Mouse (Mus musculus) lung, postnatal 0 days (tissue): Measurements from ENCODE around the gene Fgfr1op.

Experiments used
- CTCF ChIP-seq: IDR thresholded peaks from 2 replicates; pipeline ENCODE4 v1.5.1; 2016; ENCODE audit warnings: antibody characterized with exemption, mild to moderate bottlenecking
- EP300 ChIP-seq: IDR thresholded peaks from 2 replicates; pipeline ENCODE4 v1.6.1; 2016; ENCODE audit warnings: antibody characterized with exemption, mild to moderate bottlenecking, control low read depth

DNA sequence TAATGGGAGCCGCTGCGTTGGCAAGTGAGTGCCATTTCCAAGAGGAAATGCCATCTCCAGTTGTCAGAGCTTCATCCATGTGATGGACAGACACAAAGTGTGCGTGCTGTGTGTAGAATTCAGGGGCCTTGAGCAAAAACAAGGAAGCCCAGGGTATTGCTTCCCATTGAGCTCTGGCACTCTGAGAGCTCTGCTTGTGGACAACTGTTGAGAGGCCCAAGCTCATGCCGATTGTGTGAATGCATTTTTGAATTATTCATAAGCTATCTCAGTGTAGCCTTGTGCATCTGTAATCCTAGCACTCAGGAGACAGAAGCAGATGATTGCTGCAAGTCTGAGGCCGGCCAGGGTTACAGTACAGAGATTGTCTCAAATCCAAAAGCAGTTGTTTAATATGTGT is 11.8 kb downstream of the Fgfr1op start:
- TF ChIP-seq EP300 = no peak
- TF ChIP-seq CTCF = no peak
